Mouse (Mus musculus) erythroblast, embryonic 14.5 days (primary cell): ENCODE results near the gene Ech1.

Source experiments
- GATA1 ChIP-seq: IDR thresholded peaks from 2 replicates; pipeline ENCODE4 v1.6.1; 2012; ENCODE audit warnings: low read length, inconsistent platforms, mixed read lengths
- TAL1 ChIP-seq: IDR thresholded peaks from 3 replicates; pipeline ENCODE4 v1.6.1; 2012; ENCODE audit warnings: low read length, inconsistent platforms, mixed read lengths

- TF ChIP-seq TAL1 (no peak), GATA1 (no peak)
These were observed 54.6 kb downstream of the Ech1 start for GRCm38 (mm10) chr7:28879606-28880005.
